Mouse (Mus musculus) forebrain, embryonic 16.5 days (tissue): ENCODE measurements around the gene Igsf9. TPM values are rescaled to one million over a fixed set of nuclear protein-coding genes. Genes with fewer than 3 reads are reported as not detected.

Experiments
- ATAC-seq: fragments of 200-750 bp; cut with Nextera tagmentation; 2 replicates; pipeline ENCODE4 v1.8.0; 2017; ENCODE audit warnings: mild to moderate bottlenecking, moderate library complexity
- H3K27ac ChIP-seq: fragments of 300-500 bp; sonication (generic); 2 replicates; pipeline ENCODE4 v1.5.1; 2014; ENCODE audit warnings: low read length, control low read depth
- H3K27me3 ChIP-seq: fragments of 300-500 bp; sonication (generic); replicated peaks from 2 replicates; pipeline ENCODE4 v1.6.1; 2014; ENCODE audit warnings: low read length; ENCODE audit not compliant: control insufficient read depth, insufficient read depth
- H3K36me3 ChIP-seq: fragments of 300-500 bp; sonication (generic); 2 replicates; pipeline ENCODE4 v1.6.1; 2014; ENCODE audit not compliant: control insufficient read depth, insufficient read depth
- H3K4me1 ChIP-seq: fragments of 300-500 bp; sonication (generic); replicated peaks from 2 replicates; pipeline ENCODE4 v1.6.1; 2014; ENCODE audit warnings: low read length; ENCODE audit not compliant: control insufficient read depth, insufficient read depth
- H3K4me2 ChIP-seq: fragments of 300-500 bp; sonication (generic); 2 replicates; pipeline ENCODE4 v1.6.1; 2014; ENCODE audit warnings: mild to moderate bottlenecking, low read length, control low read depth
- H3K4me3 ChIP-seq: fragments of 300-500 bp; sonication (generic); replicated peaks from 2 replicates; pipeline ENCODE4 v1.5.1; 2014; ENCODE audit warnings: mild to moderate bottlenecking, low read length, control low read depth
- H3K9ac ChIP-seq: fragments of 300-500 bp; sonication (generic); replicated peaks from 2 replicates; pipeline ENCODE4 v1.6.1; 2014; ENCODE audit warnings: low read depth, low read length, control low read depth
- H3K9me3 ChIP-seq: fragments of 300-500 bp; sonication (generic); 2 replicates; pipeline ENCODE4 v1.6.1; 2016; ENCODE audit warnings: low read length; ENCODE audit not compliant: control insufficient read depth
- WGBS: fragments of 180-500 bp; shearing (Covaris S2); extraction: QIAGEN DNeasy Blood & Tissue Kit; methylation state at CpG from one replicate; pipeline ENCODE4 v1.1.7; 2014; 5-methylcytosine and 5-hydroxymethylcytosine counted together
- polyA plus RNA-seq: library from polyadenylated mRNA; unstranded; fragments of >200 nt; fragmentation: Nextera tagmentation; extraction: Ambion mirVana; gene quantifications from 2 replicates; pipeline ENCODE4 v1.2.1, GENCODE M21; 2015

Gene Igsf9
- polyA plus RNA-seq, 1 experiment from 2014 or later = 89.9 TPM

- peaks cover 58% of the 10 kb centered on the region for H3K4me1 ChIP-seq
- H3K9me3 ChIP-seq = no peaks in the 10 kb centered on the region
- H3K36me3 ChIP-seq = no peaks in the 10 kb centered on the region; the same call in 1 of the 2 replicates
- no peak overlapping the region for H3K4me3 ChIP-seq
- H3K27ac ChIP-seq = no peak overlapping the region
- no peak overlapping the region for H3K4me2 ChIP-seq
- H3K9ac ChIP-seq = no peak overlapping the region
- no peak for ATAC-seq
- no peaks in the 10 kb centered on the region for H3K27me3 ChIP-seq
- 79% methylated on average over 4 of the region's 4 CpGs for WGBS
These were observed 6.3 kb downstream of the Igsf9 start for GRCm38 (mm10) chr1:172487859-172488258.

DNA sequence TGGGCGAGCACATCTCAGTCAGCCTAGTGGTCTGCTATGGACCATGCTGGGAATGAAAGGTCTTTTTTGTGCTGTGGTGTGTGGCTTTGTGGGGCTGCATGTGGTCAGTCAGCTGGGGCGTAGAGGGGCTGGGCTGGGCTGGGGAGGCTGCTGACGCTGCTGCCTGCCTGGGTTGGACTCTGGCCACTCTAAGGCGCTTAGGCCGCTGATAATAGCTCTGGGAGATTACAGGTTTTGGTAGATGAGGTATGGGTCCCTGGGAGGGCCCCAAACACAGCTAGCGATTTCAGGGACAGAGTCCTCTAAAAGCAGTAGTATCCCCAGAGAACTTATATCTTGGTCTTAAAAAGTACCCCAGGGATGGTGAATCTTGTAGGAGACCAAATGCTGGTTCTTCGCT lies 7.2 kb downstream of the Igsf9 start:
- H3K27ac ChIP-seq = no peak overlapping the region
- 74% methylated on average over 7 of the region's 7 CpGs for WGBS
- H3K9ac ChIP-seq = no peak overlapping the region
- ATAC-seq = no peak
- H3K4me2 ChIP-seq = no peak overlapping the region
- peaks cover 48% of the 10 kb centered on the region for H3K4me1 ChIP-seq
- H3K27me3 ChIP-seq = no peaks in the 10 kb centered on the region
- no peaks in the 10 kb centered on the region for H3K9me3 ChIP-seq
- no peak overlapping the region for H3K4me3 ChIP-seq
- H3K36me3 ChIP-seq = peaks cover 5% of the 10 kb centered on the region; the same call in 1 of the 2 replicates

GRCm38 (mm10) chr1:172489585-172490250 lies 8.1 kb downstream of the Igsf9 start:
- peaks cover 7% of the 10 kb centered on the region; the same call in 1 of the 2 replicates for H3K36me3 ChIP-seq
- peaks cover 39% of the 10 kb centered on the region for H3K4me1 ChIP-seq
- ATAC-seq = peak; percentile 24

DNA sequence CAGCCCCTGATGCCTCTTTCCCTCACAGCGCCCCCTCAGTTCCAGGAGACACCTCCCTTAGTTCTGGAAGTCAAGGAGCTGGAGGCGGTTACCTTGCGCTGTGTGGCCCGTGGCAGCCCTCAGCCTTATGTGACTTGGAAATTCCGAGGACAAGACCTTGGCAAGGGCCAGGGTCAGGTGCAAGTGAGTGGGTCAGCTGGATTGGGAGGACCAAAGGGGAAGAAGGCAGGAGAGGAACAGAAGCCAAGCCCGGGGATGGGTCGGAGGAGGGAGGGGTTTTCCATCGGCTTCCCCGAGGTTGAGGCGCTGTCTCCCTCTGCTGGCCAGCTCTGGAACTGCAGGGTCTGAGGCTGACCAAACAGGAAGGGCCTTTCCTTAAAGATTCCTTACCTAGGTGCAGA lies 8.7 kb downstream of the Igsf9 start:
- no peaks in the 10 kb centered on the region for H3K9me3 ChIP-seq
- 7% methylated on average over 10 of the region's 10 CpGs for WGBS
- ATAC-seq = peak; percentile 29
- no peak overlapping the region for H3K27ac ChIP-seq
- H3K4me1 ChIP-seq = peaks cover 33% of the 10 kb centered on the region
- no peaks in the 10 kb centered on the region for H3K27me3 ChIP-seq
- peak overlapping the region; percentile 46 for H3K4me2 ChIP-seq
- H3K4me3 ChIP-seq = peak overlapping the region; percentile 22; the same call in 1 of the 2 replicates
- no peak overlapping the region; the same call in 1 of the 2 replicates for H3K9ac ChIP-seq
- peaks cover 10% of the 10 kb centered on the region; the same call in 1 of the 2 replicates for H3K36me3 ChIP-seq

More at GRCm38 (mm10) chr1:172489585-172490250, 8.1 kb downstream of the Igsf9 start:
- Histone ChIP-seq H3K4me2 (peak overlapping the region; percentile 46; the same call in 1 of the 2 replicates), H3K4me3 (no peak overlapping the region), H3K9me3 (no peaks in the 10 kb centered on the region), H3K27me3 (no peaks in the 10 kb centered on the region), H3K27ac (no peak overlapping the region), H3K9ac (no peak overlapping the region)
- WGBS = 58% methylated on average over 12 of the region's 12 CpGs

GRCm38 (mm10) chr1:172492047-172492446 lies 10.5 kb downstream of the Igsf9 start:
- no peaks in the 10 kb centered on the region for H3K27me3 ChIP-seq
- ATAC-seq = no peak
- no peak overlapping the region for H3K9ac ChIP-seq
- H3K9me3 ChIP-seq = no peaks in the 10 kb centered on the region
- no peak overlapping the region for H3K4me2 ChIP-seq
- peaks cover 23% of the 10 kb centered on the region for H3K36me3 ChIP-seq
- H3K4me1 ChIP-seq = peaks cover 16% of the 10 kb centered on the region
- no peak overlapping the region for H3K4me3 ChIP-seq
- H3K27ac ChIP-seq = no peak overlapping the region
- 92% methylated on average over 8 of the region's 8 CpGs for WGBS

- 82% methylated on average over 6 of the region's 6 CpGs for WGBS
- no peak overlapping the region for H3K9ac ChIP-seq
These were observed 11.9 kb downstream of the Igsf9 start for GRCm38 (mm10) chr1:172493516-172493915.

GRCm38 (mm10) chr1:172496030-172496429 lies 14.4 kb downstream of the Igsf9 start:
- H3K9me3 ChIP-seq = no peaks in the 10 kb centered on the region
- ATAC-seq = no peak
- 84% methylated on average over 17 of the region's 17 CpGs for WGBS
- H3K27me3 ChIP-seq = peaks cover 11% of the 10 kb centered on the region
- no peak overlapping the region for H3K4me2 ChIP-seq
- peaks cover 31% of the 10 kb centered on the region for H3K36me3 ChIP-seq
- H3K4me1 ChIP-seq = peaks cover 11% of the 10 kb centered on the region
- H3K9ac ChIP-seq = no peak overlapping the region
- H3K27ac ChIP-seq = no peak overlapping the region
- H3K4me3 ChIP-seq = no peak overlapping the region

More at GRCm38 (mm10) chr1:172493516-172493915, 11.9 kb downstream of the Igsf9 start:
- no peaks in the 10 kb centered on the region for H3K27me3 ChIP-seq
- no peaks in the 10 kb centered on the region for H3K9me3 ChIP-seq
- peaks cover 8% of the 10 kb centered on the region for H3K4me1 ChIP-seq
- H3K4me2 ChIP-seq = no peak overlapping the region
- no peak overlapping the region for H3K4me3 ChIP-seq
- no peak for ATAC-seq
- no peak overlapping the region for H3K27ac ChIP-seq
- H3K36me3 ChIP-seq = peaks cover 31% of the 10 kb centered on the region

GRCm38 (mm10) chr1:172497428-172497827 lies 15.8 kb downstream of the Igsf9 start:
- ATAC-seq = no peak
- Histone ChIP-seq H3K36me3 (peaks cover 31% of the 10 kb centered on the region), H3K27me3 (peaks cover 15% of the 10 kb centered on the region)

GRCm38 (mm10) chr1:172499765-172500441 lies 18.3 kb downstream of the Igsf9 start, which contains the start of gene Tagln2:
Gene Tagln2 (plus strand): TSS chr1:172500047.
- H3K4me1 ChIP-seq = peaks cover 26% of the 10 kb centered on the region

More at GRCm38 (mm10) chr1:172497428-172497827, 15.8 kb downstream of the Igsf9 start:
- Histone ChIP-seq H3K4me3 (no peak overlapping the region), H3K9ac (no peak overlapping the region), H3K4me1 (peaks cover 15% of the 10 kb centered on the region), H3K9me3 (no peaks in the 10 kb centered on the region), H3K27ac (no peak overlapping the region), H3K4me2 (no peak overlapping the region)
- WGBS = 84% methylated on average over 10 of the region's 10 CpGs

More at GRCm38 (mm10) chr1:172499765-172500441, 18.3 kb downstream of the Igsf9 start, which contains the start of gene Tagln2:
- peaks cover 15% of the 10 kb centered on the region for H3K27me3 ChIP-seq
- no peaks in the 10 kb centered on the region for H3K9me3 ChIP-seq
- no peak within 1 kb of the TSS for H3K27ac ChIP-seq
- peak within 1 kb of the TSS; percentile 30 for H3K9ac ChIP-seq
- peaks cover 22% of the 10 kb centered on the region for H3K36me3 ChIP-seq
- 4% methylated on average over 30 of the region's 30 CpGs for WGBS
- peak within 1 kb of the TSS; percentile 36 for H3K4me3 ChIP-seq
- ATAC-seq = peak; percentile 47
- H3K4me2 ChIP-seq = peak within 1 kb of the TSS; percentile 48
